Mouse (Mus musculus) bone marrow macrophage, adult 2 months (primary cell): ENCODE data around the gene Nat9. TPM values are rescaled to one million over a fixed set of nuclear protein-coding genes. Genes with fewer than 3 reads are reported as not detected.

Experiments
- H3K27ac ChIP-seq: 2 replicates; pipeline ENCODE4 v1.5.1; 2012; ENCODE audit warnings: low read depth, low read length; ENCODE audit not compliant: insufficient read depth
- H3K4me1 ChIP-seq: 2 replicates; pipeline ENCODE4 v1.6.1; 2012; ENCODE audit warnings: low read length; ENCODE audit not compliant: control insufficient read depth, insufficient read depth
- H3K4me3 ChIP-seq: 2 replicates; pipeline ENCODE4 v1.5.1; 2012; ENCODE audit warnings: mild to moderate bottlenecking, low read length, moderate library complexity; ENCODE audit not compliant: insufficient read depth
- CTCF ChIP-seq: IDR thresholded peaks from 2 replicates; pipeline ENCODE4 v1.5.1; 2012; ENCODE audit warnings: low read depth, mild to moderate bottlenecking, low read length, moderate library complexity
- POLR2A ChIP-seq: IDR thresholded peaks from 2 replicates; pipeline ENCODE4 v1.6.1; 2012; ENCODE audit warnings: mild to moderate bottlenecking, low read depth, low read length, borderline replicate concordance
- polyA plus RNA-seq: library from polyadenylated mRNA; stranded (reverse); fragments of >200 nt; gene quantifications from 2 replicates; pipeline ENCODE4 v1.2.4, GENCODE M21; 2012; ENCODE audit not compliant: missing spikeins, insufficient read depth, insufficient read length

Gene Nat9
- polyA plus RNA-seq, 1 experiment = 23.5 TPM

DNA sequence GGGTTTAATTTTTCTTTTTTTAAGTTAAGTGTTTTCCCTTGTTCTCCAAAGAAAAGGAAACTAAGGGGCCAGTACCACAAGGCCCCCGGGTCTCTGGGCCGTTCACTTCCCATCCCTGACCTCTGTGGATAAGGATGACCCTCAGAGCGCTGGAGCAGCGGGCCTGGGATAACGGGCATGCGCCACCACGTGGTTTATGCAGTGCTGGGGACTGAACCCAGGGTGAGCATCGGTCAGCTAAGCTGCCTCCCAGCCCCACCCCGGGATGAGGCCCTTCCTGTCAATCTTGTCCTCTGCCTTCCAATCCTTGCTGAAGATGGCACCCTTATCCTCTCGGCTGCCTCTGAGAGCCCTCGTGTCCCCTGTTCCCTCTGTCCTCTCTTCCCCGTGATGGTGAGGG lies 40.0 kb upstream of the Nat9 start:
- no peak for TF ChIP-seq CTCF
- no peak for TF ChIP-seq POLR2A
- Histone ChIP-seq H3K4me1 (peaks cover 6% of the 10 kb centered on the region), H3K4me3 (no peak overlapping the region), H3K27ac (no peak overlapping the region)

DNA sequence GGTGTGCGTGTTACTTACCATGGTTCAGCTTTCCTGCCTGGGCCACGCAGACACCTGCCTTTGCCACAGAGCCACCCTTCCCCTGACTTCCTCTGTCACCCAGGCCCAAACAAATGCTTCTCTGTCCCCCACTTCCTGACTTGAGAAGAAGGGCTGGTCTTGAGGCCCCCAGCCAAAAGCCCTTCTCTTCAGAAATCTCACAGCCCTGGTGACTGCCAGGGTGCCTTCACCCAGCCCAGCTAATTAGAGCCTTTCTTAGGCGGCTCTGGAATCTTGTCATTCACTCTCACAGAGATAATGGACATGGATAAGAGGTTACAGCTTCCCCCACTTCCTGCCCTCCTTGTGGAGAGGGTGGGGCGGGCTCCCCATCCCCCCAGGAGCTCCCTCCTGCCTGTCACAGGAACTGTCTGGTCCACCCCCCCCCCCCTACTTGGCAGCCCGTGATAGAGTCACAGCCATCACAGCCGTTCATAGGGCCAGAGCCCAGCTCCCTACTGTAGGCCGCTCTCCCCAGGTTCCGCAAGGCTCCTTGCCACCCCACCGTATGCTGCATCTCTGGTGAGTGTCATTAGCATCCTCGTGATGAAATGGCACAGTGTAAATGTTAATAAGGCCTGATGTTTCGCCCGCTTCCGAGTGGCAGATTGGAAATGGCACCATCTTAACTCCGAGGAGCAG lies 39.3 kb upstream of the Nat9 start:
- no peak overlapping the region for H3K27ac ChIP-seq
- H3K4me3 ChIP-seq = no peak overlapping the region
- no peak for TF ChIP-seq POLR2A
- no peak for TF ChIP-seq CTCF
- H3K4me1 ChIP-seq = peaks cover 6% of the 10 kb centered on the region

DNA sequence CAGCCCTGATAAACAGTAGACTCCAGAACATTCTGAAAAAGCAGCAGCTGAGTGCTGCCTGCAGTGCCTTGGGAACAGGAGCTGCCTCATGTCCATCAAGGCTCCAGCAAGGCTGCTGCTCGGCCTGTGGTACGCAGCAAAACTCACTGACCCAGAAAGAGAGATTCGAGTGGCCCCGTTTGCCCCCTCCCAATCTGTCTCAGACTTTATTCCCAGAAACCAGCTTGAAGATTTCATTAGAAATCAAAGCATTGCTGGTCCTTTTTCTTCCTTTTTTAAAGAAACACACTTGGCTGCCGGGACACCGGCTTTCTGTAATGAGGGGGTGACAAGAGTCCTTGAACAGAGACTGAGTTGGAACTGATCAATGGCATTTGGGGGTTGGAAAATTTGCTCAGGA lies 37.6 kb upstream of the Nat9 start:
- H3K4me1 ChIP-seq = no peaks in the 10 kb centered on the region
- H3K4me3 ChIP-seq = no peak overlapping the region
- H3K27ac ChIP-seq = no peak overlapping the region
- TF ChIP-seq CTCF = no peak; the same call in 1 of the 2 replicates
- no peak for TF ChIP-seq POLR2A

DNA sequence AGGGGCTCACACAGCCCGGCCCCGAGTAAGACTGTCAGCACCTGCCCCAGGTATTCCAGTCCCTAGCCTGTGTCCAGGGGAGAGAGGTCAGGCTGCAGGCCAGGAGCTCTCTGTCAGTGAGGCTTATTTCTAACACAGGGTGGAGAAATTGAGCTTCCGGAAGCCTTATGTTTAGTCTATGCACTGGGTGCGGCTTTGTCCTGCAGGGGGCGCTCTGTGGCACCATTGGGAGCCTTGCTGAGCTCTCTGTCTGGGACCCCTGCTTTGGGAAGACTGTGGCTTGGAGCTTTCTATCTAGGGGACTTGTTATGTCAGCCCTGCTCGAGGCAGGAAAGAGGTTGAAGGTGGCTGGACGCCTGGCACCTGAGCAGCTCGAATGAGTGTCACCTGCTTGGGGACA lies 37.2 kb upstream of the Nat9 start:
- no peak overlapping the region for H3K27ac ChIP-seq
- no peaks in the 10 kb centered on the region for H3K4me1 ChIP-seq
- TF ChIP-seq CTCF (peak; percentile 91), POLR2A (no peak)
- H3K4me3 ChIP-seq = no peak overlapping the region

DNA sequence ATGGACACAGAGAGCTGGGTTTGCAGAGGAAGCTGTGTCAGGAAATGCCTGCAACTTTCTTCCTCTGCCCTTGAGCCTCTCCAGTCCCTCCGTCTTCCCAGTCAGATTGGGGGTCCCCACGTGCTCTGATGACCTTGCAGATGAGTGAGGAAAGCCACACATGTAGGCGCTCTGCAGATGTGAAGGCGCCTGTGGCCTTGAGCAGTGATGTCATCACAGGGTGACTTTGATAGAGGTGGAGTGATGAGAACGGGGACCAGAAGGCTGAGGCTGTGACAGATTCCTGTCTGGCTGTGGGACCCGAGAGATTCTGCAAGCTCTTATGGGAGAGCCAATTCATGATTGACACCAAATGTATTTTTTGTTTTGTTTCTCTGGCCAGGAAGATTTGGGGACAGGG lies 36.2 kb upstream of the Nat9 start:
- no peak overlapping the region for H3K4me3 ChIP-seq
- no peaks in the 10 kb centered on the region for H3K4me1 ChIP-seq
- H3K27ac ChIP-seq = no peak overlapping the region
- no peak for TF ChIP-seq CTCF
- TF ChIP-seq POLR2A = no peak

DNA sequence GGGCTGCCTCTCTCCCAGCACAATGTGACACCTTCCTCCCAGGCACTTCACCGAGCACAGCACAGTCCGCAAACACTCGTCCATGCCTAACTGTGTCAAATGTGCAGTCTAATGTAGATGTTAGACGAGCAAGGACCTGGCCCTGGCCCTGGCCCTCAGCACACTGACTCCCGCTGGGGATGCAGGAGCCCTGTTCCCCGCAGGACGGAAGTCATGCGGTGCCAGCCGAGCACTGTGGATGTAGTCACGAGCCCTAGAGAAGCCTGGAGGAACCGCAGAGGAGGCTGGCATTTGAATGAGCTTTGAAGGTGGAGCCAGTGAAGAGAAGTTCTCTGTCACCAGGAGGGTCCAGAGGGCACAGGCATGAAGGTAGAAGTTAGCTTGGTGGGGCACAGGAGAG lies 35.8 kb upstream of the Nat9 start:
- H3K27ac ChIP-seq = no peak overlapping the region

DNA sequence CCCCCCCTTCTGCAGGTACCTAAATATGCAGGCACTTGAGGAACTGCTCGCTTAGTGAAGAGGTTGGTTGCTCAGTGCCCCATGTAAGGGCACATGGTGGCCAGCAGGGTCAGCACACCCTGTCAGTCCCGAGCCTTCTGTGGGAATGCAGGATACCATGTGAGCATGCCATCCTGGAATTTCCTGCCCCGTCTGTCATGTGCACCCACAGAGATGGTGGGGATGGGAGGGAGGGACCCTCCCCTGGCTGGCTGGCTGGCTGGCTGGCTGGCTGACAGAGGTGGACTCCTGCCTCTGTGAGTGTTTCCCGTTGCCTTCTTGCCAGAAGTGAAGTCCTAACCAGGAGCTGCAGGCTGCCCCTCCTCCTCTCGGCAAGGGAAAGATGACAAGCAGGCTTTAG lies 34.9 kb upstream of the Nat9 start:
- Histone ChIP-seq H3K4me3 (no peak overlapping the region), H3K4me1 (0 out of 2 replicates have a peak, but pooled peaks cover 2% of the 10 kb centered on the region)
- TF ChIP-seq CTCF = no peak

More for the DNA sequence above, 35.8 kb upstream of the Nat9 start:
- TF ChIP-seq POLR2A (no peak), CTCF (no peak)
- Histone ChIP-seq H3K4me1 (no peaks in the 10 kb centered on the region), H3K4me3 (no peak overlapping the region)

DNA sequence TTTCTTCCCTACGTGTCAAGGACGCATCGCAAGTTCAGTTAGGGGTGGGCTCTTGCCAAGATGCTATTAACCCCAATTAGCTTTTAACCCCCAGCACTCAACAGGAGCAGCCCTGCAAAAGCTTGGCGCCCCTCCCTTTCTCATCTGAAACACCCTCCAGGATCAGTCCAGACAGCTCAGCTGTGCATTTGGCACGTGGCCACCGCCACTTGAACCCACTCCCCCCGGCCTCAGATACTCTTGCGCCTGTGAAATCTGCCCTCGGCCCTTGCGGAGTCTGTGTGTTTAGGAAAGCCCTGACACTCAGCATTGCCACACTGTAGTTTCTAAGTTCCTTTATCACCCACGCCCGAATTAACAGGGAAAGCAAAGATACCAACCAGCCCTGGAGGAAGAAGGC lies 34.4 kb upstream of the Nat9 start:
- Histone ChIP-seq H3K4me3 (no peak overlapping the region), H3K27ac (no peak overlapping the region)
- no peak for TF ChIP-seq POLR2A
- TF ChIP-seq CTCF = no peak

More for the DNA sequence above, 34.9 kb upstream of the Nat9 start:
- no peak overlapping the region for H3K27ac ChIP-seq

DNA sequence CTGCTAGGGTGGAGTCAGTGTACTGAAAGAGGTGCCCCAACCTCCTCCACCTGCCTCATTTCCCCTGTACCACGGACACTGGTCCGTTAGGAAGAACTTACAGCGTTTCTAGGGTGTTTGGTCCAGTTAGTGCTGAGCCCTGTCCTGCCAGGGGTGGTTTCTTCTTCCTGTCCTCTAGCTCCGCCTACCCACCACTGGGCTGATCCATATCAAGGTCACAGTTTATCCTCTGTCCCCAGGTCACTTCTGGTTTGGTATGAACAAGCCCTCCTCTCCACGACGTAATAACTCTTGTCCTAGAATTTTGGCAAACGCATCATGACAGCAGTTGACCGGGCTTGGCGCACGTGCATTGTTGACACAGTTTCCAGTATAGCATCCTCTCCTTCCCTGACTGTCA lies 32.0 kb upstream of the Nat9 start:
- no peak for TF ChIP-seq POLR2A
- TF ChIP-seq CTCF = no peak
- no peak overlapping the region for H3K27ac ChIP-seq
- H3K4me1 ChIP-seq = 0 out of 2 replicates have a peak, but pooled peaks cover 2% of the 10 kb centered on the region
- no peak overlapping the region for H3K4me3 ChIP-seq

More for the DNA sequence above, 34.4 kb upstream of the Nat9 start:
- H3K4me1 ChIP-seq = 0 out of 2 replicates have a peak, but pooled peaks cover 2% of the 10 kb centered on the region

DNA sequence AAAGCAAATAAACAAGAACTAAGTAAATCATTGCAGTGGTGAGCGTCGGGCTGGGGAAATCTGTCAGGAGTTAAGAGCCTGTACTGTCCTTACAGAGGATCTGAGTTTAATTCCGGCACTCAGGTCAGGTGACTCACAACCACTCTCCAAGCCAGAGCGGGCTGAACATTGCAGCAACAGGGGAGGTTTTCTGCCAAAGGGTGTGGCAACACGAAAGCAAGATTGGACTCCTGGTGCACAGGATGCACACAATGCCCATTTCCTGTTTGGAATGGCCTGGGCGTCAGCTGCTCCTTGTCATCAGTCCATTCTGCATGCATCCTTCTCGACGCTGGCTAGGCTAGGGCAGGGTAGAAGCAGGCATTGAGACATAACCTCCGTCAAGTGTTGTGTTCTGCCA lies 31.6 kb upstream of the Nat9 start:
- Histone ChIP-seq H3K4me3 (no peak overlapping the region), H3K27ac (no peak overlapping the region), H3K4me1 (0 out of 2 replicates have a peak, but pooled peaks cover 2% of the 10 kb centered on the region)
- TF ChIP-seq CTCF = no peak
- TF ChIP-seq POLR2A = no peak

DNA sequence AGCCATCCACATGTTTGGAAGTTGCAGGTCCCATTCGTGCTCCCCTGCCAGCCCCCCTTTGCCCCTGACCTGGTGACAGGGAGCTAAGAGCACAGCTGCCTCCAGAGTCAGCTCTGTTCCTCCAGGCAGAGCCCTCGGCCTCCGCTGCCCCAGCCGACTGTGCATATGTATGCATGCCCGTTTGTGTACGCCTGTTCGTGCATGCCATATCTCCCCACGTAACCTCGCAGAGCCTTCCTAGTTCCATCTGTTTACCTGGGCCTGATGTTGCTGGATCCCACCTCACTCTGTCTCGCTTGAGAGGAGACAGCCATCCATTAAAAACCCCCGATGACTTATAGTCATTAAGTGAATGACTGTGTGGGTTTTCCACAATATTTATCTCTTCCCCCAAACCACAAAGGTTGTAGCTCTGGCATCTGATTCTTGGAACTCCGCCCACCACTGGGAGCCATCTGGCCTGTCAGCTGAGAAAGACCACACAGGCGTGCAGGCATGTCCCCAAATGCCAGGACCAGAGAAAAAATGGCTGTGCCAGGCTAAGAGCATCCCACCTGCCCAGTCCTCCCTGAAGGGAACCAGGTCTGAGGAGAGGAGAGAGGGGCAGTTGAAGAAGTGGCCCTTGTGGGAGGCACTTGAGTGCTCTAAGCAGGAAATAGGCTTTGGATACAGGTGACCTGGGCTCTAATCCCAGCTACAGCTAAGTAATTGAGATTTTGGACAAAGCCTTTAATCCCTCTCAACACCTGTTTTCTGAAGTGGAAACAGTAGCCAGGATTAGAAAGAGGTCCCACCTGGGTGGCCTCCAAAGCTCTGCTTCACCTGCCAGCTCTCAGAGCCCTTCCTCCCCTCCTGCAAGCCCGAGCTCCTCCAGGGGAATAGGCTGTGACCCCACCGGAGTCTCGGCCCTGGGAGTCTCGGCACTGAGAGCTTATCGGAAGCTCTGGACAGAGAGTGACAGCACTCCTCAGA lies 30.1 kb upstream of the Nat9 start:
- no peak overlapping the region for H3K27ac ChIP-seq
- no peak overlapping the region for H3K4me3 ChIP-seq
- H3K4me1 ChIP-seq = 0 out of 2 replicates have a peak, but pooled peaks cover 2% of the 10 kb centered on the region
- TF ChIP-seq POLR2A (no peak), CTCF (no peak)
